Mouse (Mus musculus) urinary bladder, postnatal 36 days (tissue): ENCODE data around the gene Mucl1.
"Not testable (repeated sequence)": the region's sequence is repeated elsewhere in the genome, so short reads cannot be mapped to it uniquely, and the experiment has no call there.

Experiments
- DNase-seq, 2 experiments: peaks; one replicate each; pipeline ENCODE4 v3.0.0; 2022; ENCODE audit warnings: low spot score in 2 of 2, mixed read lengths in 1 of 2

Gene Mucl1

GRCm38 (mm10) chr15:103755369-103755768, at the start of gene Mucl1:
TSS of gene Mucl1 (minus strand) at chr15:103755469.
- no peak for DNase-seq

GRCm38 (mm10) chr15:103766836-103767235, 11.6 kb upstream of the Mucl1 start:
- peak in 1 of 2 experiments; percentile 2 for DNase-seq

GRCm38 (mm10) chr15:103716861-103717260, 38.4 kb downstream of the Mucl1 start:
- DNase-seq, result not testable (repeated sequence)
